Mouse (Mus musculus) forebrain, postnatal 0 days (tissue): ENCODE results near the gene Pofut1. TPM values are rescaled to one million over a fixed set of nuclear protein-coding genes. Genes with fewer than 3 reads are reported as not detected.
"Not testable (repeated sequence)": the region's sequence is repeated elsewhere in the genome, so short reads cannot be mapped to it uniquely, and the experiment has no call there.

Source experiments
- ATAC-seq: fragments of 200-750 bp; cut with Nextera tagmentation; 2 replicates; pipeline ENCODE4 v1.8.0; 2017; ENCODE audit warnings: mild to moderate bottlenecking, moderate library complexity
- DNase-seq: peaks from one replicate; pipeline ENCODE4 v3.0.0-alpha.2; 2015
- H3K27ac ChIP-seq: fragments of 300-500 bp; sonication (generic); 2 replicates; pipeline ENCODE4 v1.5.1; 2014; ENCODE audit warnings: low read depth, mild to moderate bottlenecking, antibody characterized with exemption, low read length, moderate library complexity, mixed read lengths
- H3K27me3 ChIP-seq: fragments of 300-500 bp; sonication (generic); 2 replicates; pipeline ENCODE4 v1.6.1; 2014; ENCODE audit warnings: mild to moderate bottlenecking, low read length, mixed read lengths; ENCODE audit not compliant: insufficient read depth
- H3K36me3 ChIP-seq: fragments of 300-500 bp; sonication (generic); 2 replicates; pipeline ENCODE4 v1.6.1; 2014; ENCODE audit warnings: mild to moderate bottlenecking, moderate library complexity; ENCODE audit not compliant: insufficient read depth
- H3K4me1 ChIP-seq: fragments of 300-500 bp; sonication (generic); 2 replicates; pipeline ENCODE4 v1.6.1; 2014; ENCODE audit warnings: antibody characterized with exemption; ENCODE audit not compliant: insufficient read depth
- H3K4me2 ChIP-seq: fragments of 300-500 bp; sonication (generic); 2 replicates; pipeline ENCODE4 v1.6.1; 2014; ENCODE audit warnings: low read depth, mild to moderate bottlenecking, moderate library complexity
- H3K4me3 ChIP-seq: fragments of 300-500 bp; sonication (generic); 2 replicates; pipeline ENCODE4 v1.5.1; 2014; ENCODE audit warnings: low read depth, low read length, mixed read lengths
- H3K9ac ChIP-seq: fragments of 300-500 bp; sonication (generic); 2 replicates; pipeline ENCODE4 v1.6.1; 2014; ENCODE audit warnings: mild to moderate bottlenecking
- H3K9me3 ChIP-seq: fragments of 300-500 bp; sonication (generic); 2 replicates; pipeline ENCODE4 v1.6.1; 2016; ENCODE audit warnings: low read length
- CTCF ChIP-seq: sonication (generic); IDR thresholded peaks from 2 replicates; pipeline ENCODE4 v1.5.1; 2016; ENCODE audit warnings: antibody characterized with exemption, control low read depth, low read depth
- WGBS: fragments of 180-500 bp; shearing (Covaris S2); extraction: QIAGEN DNeasy Blood & Tissue Kit; methylation state at CpG from one replicate; pipeline ENCODE4 v1.1.7; 2014; 5-methylcytosine and 5-hydroxymethylcytosine counted together
- polyA plus RNA-seq: library from polyadenylated mRNA; unstranded; fragments of >200 nt; fragmentation: Nextera tagmentation; extraction: Ambion mirVana; gene quantifications from 2 replicates; pipeline ENCODE4 v1.2.1, GENCODE M21; 2015
- total RNA-seq: library from RNA; depleted of rRNA; stranded (reverse); fragments of >200 nt; gene quantifications from 2 replicates; pipeline ENCODE4 v1.2.3, GENCODE M21; 2014

Pofut1 gene
- total and polyA plus RNA-seq, 2 experiments from 2014 or later = 3.4 to 22.9 TPM

- Histone ChIP-seq H3K9ac (no peak overlapping the region), H3K36me3 (peaks cover 29% of the 10 kb centered on the region), H3K4me1 (no peaks in the 10 kb centered on the region), H3K4me2 (no peak overlapping the region), H3K27ac (no peak overlapping the region), H3K4me3 (no peak overlapping the region), H3K27me3 (no peaks in the 10 kb centered on the region), H3K9me3 (no peaks in the 10 kb centered on the region)
- no peak for ATAC-seq
- 88% methylated on average over 12 of the region's 12 CpGs for WGBS
- TF ChIP-seq CTCF = no peak
- no peak for DNase-seq
These were observed 17.9 kb downstream of the Pofut1 start for GRCm38 (mm10) chr2:153259030-153259863.

GRCm38 (mm10) chr2:153259864-153260674 lies 18.7 kb downstream of the Pofut1 start:
- Histone ChIP-seq H3K4me2 (no peak overlapping the region), H3K4me1 (no peaks in the 10 kb centered on the region), H3K9ac (no peak overlapping the region), H3K4me3 (no peak overlapping the region), H3K9me3 (no peaks in the 10 kb centered on the region), H3K27ac (no peak overlapping the region), H3K27me3 (no peaks in the 10 kb centered on the region), H3K36me3 (peaks cover 36% of the 10 kb centered on the region)
- DNase-seq (no peak), ATAC-seq (no peak)
- 70% methylated on average over 3 of the region's 3 CpGs for WGBS
- no peak for TF ChIP-seq CTCF

GRCm38 (mm10) chr2:153263053-153263452 lies 21.7 kb downstream of the Pofut1 start:
- H3K27me3 ChIP-seq = no peaks in the 10 kb centered on the region
- no peaks in the 10 kb centered on the region for H3K9me3 ChIP-seq
- H3K36me3 ChIP-seq = peaks cover 55% of the 10 kb centered on the region
- DNase-seq (no peak), ATAC-seq (no peak)
- H3K9ac ChIP-seq = no peak overlapping the region
- no peak for TF ChIP-seq CTCF
- no peak overlapping the region for H3K27ac ChIP-seq
- no peak overlapping the region for H3K4me3 ChIP-seq
- H3K4me2 ChIP-seq = no peak overlapping the region
- no peaks in the 10 kb centered on the region for H3K4me1 ChIP-seq
- WGBS = 89% methylated on average over 7 of the region's 7 CpGs

- H3K4me1 ChIP-seq = no peaks in the 10 kb centered on the region
- no peak for TF ChIP-seq CTCF
- no peak for DNase-seq
- no peak overlapping the region for H3K27ac ChIP-seq
- no peak overlapping the region for H3K9ac ChIP-seq
- no peak overlapping the region for H3K4me3 ChIP-seq
- ATAC-seq = no peak
- H3K27me3 ChIP-seq = no peaks in the 10 kb centered on the region
- peaks cover 34% of the 10 kb centered on the region for H3K36me3 ChIP-seq
- 94% methylated on average over 2 of the region's 2 CpGs for WGBS
- H3K9me3 ChIP-seq = no peaks in the 10 kb centered on the region
- no peak overlapping the region for H3K4me2 ChIP-seq
These were observed 26.0 kb downstream of the Pofut1 start for GRCm38 (mm10) chr2:153267331-153267730.

- not testable (repeated sequence) for H3K27ac ChIP-seq, ATAC-seq, H3K27me3 ChIP-seq, H3K4me3 ChIP-seq, H3K4me2 ChIP-seq, H3K9ac ChIP-seq, H3K9me3 ChIP-seq, DNase-seq, H3K4me1 ChIP-seq
- 71% methylated on average over 8 of the region's 8 CpGs for WGBS
- H3K36me3 ChIP-seq = peaks cover 17% of the 10 kb centered on the region
These were observed 29.0 kb downstream of the Pofut1 start for GRCm38 (mm10) chr2:153270231-153270915.

GRCm38 (mm10) chr2:153274200-153274918 lies 33.0 kb downstream of the Pofut1 start:
- H3K4me2 ChIP-seq, H3K4me3 ChIP-seq, H3K9me3 ChIP-seq, H3K4me1 ChIP-seq, DNase-seq, ATAC-seq, H3K36me3 ChIP-seq, H3K27ac ChIP-seq, H3K9ac ChIP-seq, H3K27me3 ChIP-seq: not testable (repeated sequence)
- WGBS = 73% methylated on average over 6 of the region's 6 CpGs
